Mouse (Mus musculus): Measurements from ENCODE around the gene Naip1.
"Not testable (repeated sequence)": the region's sequence is repeated elsewhere in the genome, so short reads cannot be mapped to it uniquely, and the experiment has no call there.

The Naip1 gene

GRCm38 (mm10) chr13:100452415-100453127, at the start of gene Naip1:
Gene Naip1, minus strand, starts transcription at chr13:100452869.
- not testable (repeated sequence) for DNase-seq (ENCODE audit: low read depth, low spot score)

GRCm38 (mm10) chr13:100499625-100500024, 47.0 kb upstream of the Naip1 start:
- DNase-seq (ENCODE audit: low read depth, low spot score) = not testable (repeated sequence)

DNA sequence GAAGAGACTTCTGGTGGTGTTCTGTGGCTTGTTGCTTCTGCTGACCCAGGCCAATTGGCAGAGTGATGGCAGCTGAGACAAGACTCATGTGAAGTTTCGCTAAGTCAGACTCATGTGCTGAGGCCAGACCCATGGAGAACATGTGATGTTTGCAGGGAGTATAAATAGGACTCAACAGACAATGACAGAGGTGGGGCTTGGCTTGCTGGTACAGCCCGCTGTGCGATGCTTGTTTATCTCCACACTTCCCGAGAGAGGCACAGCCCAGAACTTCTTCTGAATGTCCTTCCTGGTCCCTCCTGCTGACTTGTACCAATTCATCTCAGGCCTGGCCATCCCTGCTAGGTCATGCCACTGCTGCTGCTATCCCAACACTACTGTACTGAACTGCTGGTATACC, 42.7 kb upstream of the Naip1 start:
- DNase-seq (ENCODE audit: low read depth, low spot score) = no peak

DNA sequence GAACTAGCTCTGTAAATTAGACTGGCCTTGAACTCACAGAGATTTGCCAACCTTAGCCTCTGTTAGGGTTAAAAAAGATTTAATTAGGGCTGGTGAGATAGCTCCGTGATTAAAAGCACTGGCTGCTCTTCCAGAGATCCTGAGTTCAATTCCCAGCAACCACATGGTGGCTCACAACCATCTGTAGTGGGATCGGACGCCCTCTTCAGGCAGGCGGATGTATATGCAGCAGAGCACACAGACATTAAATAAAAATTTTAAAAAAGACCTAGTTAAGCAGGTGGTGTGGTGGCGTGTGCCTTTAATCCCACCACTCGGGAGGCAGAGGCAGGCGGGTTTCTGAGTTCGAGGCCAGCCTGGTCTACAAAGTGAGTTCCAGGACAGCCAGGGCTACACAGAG, 41.7 kb upstream of the Naip1 start:
- not testable (repeated sequence) for DNase-seq (ENCODE audit: low read depth, low spot score)

DNA sequence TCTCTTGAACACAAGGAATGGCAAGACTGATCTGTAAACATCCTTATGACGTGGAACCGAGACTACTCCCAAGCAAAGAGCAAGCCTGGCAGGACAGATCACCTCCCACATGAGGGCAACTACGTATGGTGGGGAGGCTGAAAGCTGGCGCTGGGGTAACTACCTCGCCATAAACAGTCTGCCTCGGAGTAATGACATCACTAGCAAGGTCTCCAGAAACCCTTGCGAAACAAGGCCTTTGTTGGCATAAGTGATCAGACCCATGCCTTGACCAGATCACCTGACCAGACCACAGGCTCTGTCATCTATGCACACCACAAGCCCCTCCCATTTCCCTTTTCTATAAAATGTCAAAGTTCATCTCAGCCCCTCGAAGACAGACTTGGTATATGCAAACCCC, 40.6 kb upstream of the Naip1 start:
- no peak for DNase-seq (ENCODE audit: low read depth, low spot score)

GRCm38 (mm10) chr13:100492061-100492787, 39.6 kb upstream of the Naip1 start, which contains the start of gene Gtf2h2:
Gene Gtf2h2, minus strand, starts transcription at chr13:100492579.
- peak; percentile 53 for DNase-seq (ENCODE audit: low read depth, low spot score)

GRCm38 (mm10) chr13:100491623-100492022, 39.0 kb upstream of the Naip1 start:
- no peak for DNase-seq (ENCODE audit: low read depth, low spot score)

GRCm38 (mm10) chr13:100490424-100490823, 37.8 kb upstream of the Naip1 start:
- DNase-seq (ENCODE audit: low read depth, low spot score) = no peak

DNA sequence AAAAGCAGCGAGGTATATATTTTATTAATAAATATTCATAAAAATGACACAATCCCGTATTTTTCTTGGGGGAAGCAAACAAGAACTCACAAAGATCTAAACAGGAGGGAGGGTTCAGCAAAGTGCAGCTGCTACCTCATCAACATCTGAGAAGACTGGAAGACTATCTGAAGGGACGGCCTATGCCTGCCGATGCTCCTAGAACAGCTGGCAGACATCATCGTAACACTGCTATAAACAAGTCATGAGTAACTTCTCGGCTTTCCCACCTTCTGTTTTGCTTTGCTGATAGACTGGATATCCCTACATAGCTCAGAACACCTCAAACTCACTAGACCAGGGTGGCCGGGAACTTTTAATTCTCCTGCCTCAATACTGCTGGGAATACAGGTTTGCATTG, 30.9 kb upstream of the Naip1 start:
- no peak for DNase-seq (ENCODE audit: low read depth, low spot score)

GRCm38 (mm10) chr13:100463527-100464222, 11.0 kb upstream of the Naip1 start:
- DNase-seq (ENCODE audit: low read depth, low spot score) = no peak

GRCm38 (mm10) chr13:100461336-100461735, 8.7 kb upstream of the Naip1 start:
- DNase-seq (ENCODE audit: low read depth, low spot score) = no peak

- no peak for DNase-seq (ENCODE audit: low read depth, low spot score)
Measured at GRCm38 (mm10) chr13:100449495-100449894, 3.2 kb downstream of the Naip1 start.

GRCm38 (mm10) chr13:100440116-100440515, 12.6 kb downstream of the Naip1 start:
- DNase-seq (ENCODE audit: low read depth, low spot score) = no peak

GRCm38 (mm10) chr13:100438701-100439100, 14.0 kb downstream of the Naip1 start:
- DNase-seq (ENCODE audit: low read depth, low spot score) = no peak

DNA sequence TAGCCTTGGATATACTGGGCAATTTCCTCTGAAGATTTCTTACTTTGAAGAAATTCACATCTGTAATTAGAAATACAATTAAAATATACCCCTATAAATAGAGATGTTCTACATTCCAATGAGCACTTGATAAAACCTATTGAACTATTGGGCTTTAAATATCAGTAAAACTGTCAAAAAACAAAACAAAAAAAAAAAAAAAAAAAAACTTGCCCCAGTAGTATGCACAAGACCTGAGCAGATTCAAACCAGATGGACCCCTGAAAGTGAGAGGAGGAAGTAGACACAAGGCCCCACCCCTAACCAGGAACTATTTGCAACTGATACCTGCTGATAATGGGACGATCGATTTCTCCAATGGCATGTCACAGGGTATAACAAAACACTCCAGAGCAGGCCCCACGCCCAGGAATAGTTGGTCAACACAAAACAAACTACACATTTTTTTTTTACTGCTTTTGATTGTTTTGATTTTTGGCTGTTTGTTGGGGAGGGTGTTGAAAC, 15.3 kb downstream of the Naip1 start:
- DNase-seq (ENCODE audit: low read depth, low spot score) = no peak

DNA sequence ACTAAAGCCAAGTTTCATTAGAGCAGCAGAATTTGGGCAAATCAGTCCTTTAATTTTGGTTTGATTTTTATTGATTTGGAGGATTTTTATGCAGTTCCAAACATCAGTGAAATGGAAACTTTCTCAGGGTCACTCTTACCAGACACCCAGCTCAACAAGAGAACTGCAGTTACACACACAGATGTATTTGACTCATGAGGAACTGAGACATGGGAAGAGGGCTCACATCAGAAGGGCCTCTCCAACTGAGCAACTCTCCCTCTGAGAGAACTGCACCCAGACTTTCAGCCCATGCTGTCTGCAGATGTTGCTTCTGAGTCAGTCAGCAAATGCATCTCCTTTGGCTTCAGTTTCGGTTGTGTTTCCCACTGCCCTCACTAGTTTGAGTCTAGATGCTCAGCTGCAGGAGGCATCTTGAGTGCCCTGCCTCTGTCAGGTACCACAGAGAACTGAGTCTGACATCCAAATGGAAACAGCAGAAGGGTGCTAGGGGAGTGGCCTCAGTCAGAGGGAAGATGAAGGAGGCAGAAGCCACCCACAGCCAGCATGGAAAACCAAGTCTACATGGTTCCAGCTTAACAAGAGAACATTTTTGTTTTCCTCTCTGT, 16.0 kb downstream of the Naip1 start:
- not testable (repeated sequence) for DNase-seq (ENCODE audit: low read depth, low spot score)

DNA sequence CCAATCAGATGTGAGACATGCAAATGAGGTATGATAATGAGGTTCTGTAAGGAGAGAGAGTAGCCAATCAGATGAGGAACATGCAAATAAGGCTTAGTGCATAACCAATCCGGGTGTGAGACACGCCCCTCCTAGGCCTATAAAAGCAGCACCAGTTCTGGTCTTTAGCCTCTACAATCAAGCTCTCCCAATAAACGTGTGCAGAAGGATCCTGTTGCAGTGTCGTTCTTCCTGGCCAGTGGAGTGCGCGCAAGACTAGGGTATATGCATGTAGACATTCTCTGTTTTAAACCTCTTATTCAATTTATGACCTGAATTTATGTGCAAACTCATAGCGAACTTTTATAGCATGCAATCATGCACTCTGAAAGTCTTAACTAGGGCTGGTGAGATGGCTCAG, 32.7 kb downstream of the Naip1 start:
- DNase-seq (ENCODE audit: low read depth, low spot score) = not testable (repeated sequence)

DNA sequence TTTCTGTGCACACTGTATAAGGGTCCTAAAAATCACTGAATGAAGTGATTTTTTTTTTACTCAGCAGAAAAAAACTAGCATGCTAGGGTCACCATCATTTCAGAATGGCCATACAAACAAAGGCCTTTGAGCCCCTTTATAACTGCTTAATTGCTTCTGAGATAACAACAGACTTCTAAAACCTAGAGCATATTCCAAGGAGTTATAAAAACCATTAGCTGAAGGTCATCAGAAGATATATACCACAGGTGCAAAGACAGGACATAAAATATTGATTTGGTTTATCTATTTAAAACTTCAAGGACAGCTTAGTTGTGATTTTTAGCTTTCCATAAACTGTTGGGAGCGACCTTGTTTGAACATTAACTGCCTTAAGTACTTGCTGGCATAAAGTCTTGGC, 38.2 kb downstream of the Naip1 start:
- DNase-seq (ENCODE audit: low read depth, low spot score) = no peak

DNA sequence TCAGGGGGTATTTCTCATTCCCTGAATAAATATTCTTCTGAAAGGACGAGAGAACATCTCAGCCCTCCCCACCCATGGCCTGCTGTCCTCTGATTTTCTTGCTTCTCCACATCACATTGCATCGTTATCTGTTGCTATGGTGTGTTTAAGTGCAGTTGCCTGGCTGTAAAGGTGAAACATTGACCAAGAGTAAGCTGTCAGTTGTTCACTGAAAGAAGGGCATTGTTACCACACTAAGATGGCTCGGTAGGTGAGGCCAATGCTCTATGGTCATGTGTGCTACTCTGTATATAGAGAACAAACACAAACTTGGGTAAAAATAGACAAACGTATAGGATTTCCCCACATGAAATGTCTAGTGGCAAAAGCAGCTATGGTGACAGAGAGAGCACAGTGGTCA, 42.8 kb downstream of the Naip1 start:
- DNase-seq (ENCODE audit: low read depth, low spot score) = no peak

DNA sequence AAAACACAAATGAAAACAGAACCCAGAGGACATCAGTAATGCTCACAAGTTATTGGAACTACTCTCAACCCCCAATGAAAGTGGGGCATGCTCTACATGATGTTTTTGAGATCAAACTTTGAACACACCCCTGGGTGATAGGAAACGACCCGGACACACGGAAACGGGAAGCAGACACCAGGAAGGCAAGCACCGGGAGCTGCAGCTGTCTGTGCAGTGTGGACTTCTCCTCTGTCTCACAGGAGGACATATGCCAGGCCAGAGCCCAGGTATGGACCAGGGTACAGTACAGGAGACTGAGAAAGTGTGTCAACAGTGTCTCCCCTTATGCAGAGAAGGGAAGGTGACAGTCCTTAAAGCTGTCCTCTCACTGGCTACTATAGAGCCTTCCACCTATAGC, 43.5 kb downstream of the Naip1 start:
- DNase-seq (ENCODE audit: low read depth, low spot score) = no peak

- DNase-seq (ENCODE audit: low read depth, low spot score) = no peak
Measured at GRCm38 (mm10) chr13:100408242-100408641, 44.4 kb downstream of the Naip1 start.

Measured in WW6 (cell line).